Mouse (Mus musculus): ENCODE results near the gene Vmn2r75. TPM values are rescaled to one million over a fixed set of nuclear protein-coding genes. Genes with fewer than 3 reads are reported as not detected.
"Not testable (repeated sequence)": the region's sequence is repeated elsewhere in the genome, so short reads cannot be mapped to it uniquely, and the experiment has no call there.

The Vmn2r75 gene
- total RNA-seq (2021) (not detected), polyA plus RNA-seq (2012; rRNA removed) (not detected in 2 replicates)
- long read RNA-seq: 0 reads

- not testable (repeated sequence) for DNase-seq
Measured at GRCm38 (mm10) chr7:86171678-86172077, at the start of gene Vmn2r75. Gene Vmn2r75, minus strand, starts transcription at chr7:86171778.

- peak; percentile 9 for DNase-seq
Measured at GRCm38 (mm10) chr7:86211345-86211744, 39.8 kb upstream of the Vmn2r75 start.

Other genes with a start within 250 kb of the Vmn2r75 start
- gene Vmn2r74, start 210.1 kb downstream of the Vmn2r75 start, total RNA-seq (2021): not detected
- not detected in 2 replicates for gene Vmn2r74, start 210.1 kb downstream of the Vmn2r75 start, polyA plus RNA-seq (2012; rRNA removed)
- gene Vmn2r76, start 74.5 kb upstream of the Vmn2r75 start, total RNA-seq (2021): not detected
- not detected in 2 replicates for gene Vmn2r76, start 74.5 kb upstream of the Vmn2r75 start, polyA plus RNA-seq (2012; rRNA removed)
- not detected for gene Olfr310, start 105.4 kb upstream of the Vmn2r75 start, total RNA-seq (2021)
- gene Olfr310, start 105.4 kb upstream of the Vmn2r75 start, polyA plus RNA-seq (2012; rRNA removed): not detected in 2 replicates
- gene Olfr309, start 141.9 kb upstream of the Vmn2r75 start, total RNA-seq (2021): not detected
- not detected in 2 replicates for gene Olfr309, start 141.9 kb upstream of the Vmn2r75 start, polyA plus RNA-seq (2012; rRNA removed)
- gene Olfr308, start 153.9 kb upstream of the Vmn2r75 start, total RNA-seq (2021): not detected
- gene Olfr308, start 153.9 kb upstream of the Vmn2r75 start, polyA plus RNA-seq (2012; rRNA removed): not detected in 2 replicates
- gene Olfr307, start 165.8 kb upstream of the Vmn2r75 start, total RNA-seq (2021): not detected
- gene Olfr307, start 165.8 kb upstream of the Vmn2r75 start, polyA plus RNA-seq (2012; rRNA removed): not detected in 2 replicates
- gene Olfr305, start 195.2 kb upstream of the Vmn2r75 start, total RNA-seq (2021): not detected
- gene Olfr305, start 195.2 kb upstream of the Vmn2r75 start, polyA plus RNA-seq (2012; rRNA removed): not detected in 2 replicates
- gene Olfr304, start 214.9 kb upstream of the Vmn2r75 start, total RNA-seq (2021): not detected
- gene Olfr304, start 214.9 kb upstream of the Vmn2r75 start, polyA plus RNA-seq (2012; rRNA removed): not detected in 2 replicates
- not detected for gene Olfr303, start 226.0 kb upstream of the Vmn2r75 start, total RNA-seq (2021)
- gene Olfr303, start 226.0 kb upstream of the Vmn2r75 start, polyA plus RNA-seq (2012; rRNA removed): not detected in 2 replicates
- gene Olfr301, start 232.1 kb upstream of the Vmn2r75 start, total RNA-seq (2021): not detected
- not detected in 2 replicates for gene Olfr301, start 232.1 kb upstream of the Vmn2r75 start, polyA plus RNA-seq (2012; rRNA removed)

Measured in adrenal gland, adult 2 months (tissue).